Mouse (Mus musculus): ENCODE results near the gene Sh2b2. TPM values are rescaled to one million over a fixed set of nuclear protein-coding genes. Genes with fewer than 3 reads are reported as not detected.
A peak's percentile ranks its signal among the peaks of the same experiment; 100 is the strongest.

Gene Sh2b2
- polyA plus RNA-seq (2012; rRNA removed) = 18.8 and 30.3 TPM in 2 replicates

DNA sequence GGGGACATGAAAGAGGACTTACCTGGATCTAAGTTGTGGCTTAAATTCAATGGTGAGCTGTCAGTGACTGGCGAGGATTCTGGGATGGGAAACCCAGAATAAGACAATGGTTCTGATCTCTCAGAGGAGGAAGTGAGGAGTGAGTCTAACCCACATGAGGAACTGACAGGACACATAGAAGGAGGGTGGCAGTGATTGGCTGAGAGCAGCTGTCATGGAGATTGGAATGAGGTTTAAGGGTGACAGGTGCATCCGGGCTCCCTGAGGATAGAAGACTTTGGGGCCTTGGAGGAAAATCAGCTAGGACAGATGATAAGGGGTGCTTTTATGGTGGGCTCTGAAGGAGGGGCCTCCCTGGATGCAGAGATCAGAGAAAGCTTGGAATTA is at the start of gene Sh2b2:
Sh2b2 (minus strand) TSS at position 105 of the 387 bp plus-strand sequence.
- TF ChIP-seq CTCF (IDR thresholded peaks at IDR 0.05; ENCODE audit: extremely low read depth, insufficient read depth, insufficient read length, insufficient replicate concordance) (no peak), POLR2A (IDR thresholded peaks at IDR 0.05; ENCODE audit: low read depth, low read length) (no peak)
- H3K27me3 ChIP-seq (ENCODE audit: control insufficient read depth, insufficient read depth, low read length) = peaks cover 9% of the 10 kb centered on the region
- 19% methylated on average over 2 of the region's 2 CpGs for WGBS
- H3K36me3 ChIP-seq (ENCODE audit: control insufficient read depth, insufficient read depth, low read length) = peaks cover 4% of the 10 kb centered on the region
- peaks cover 28% of the 10 kb centered on the region for H3K4me1 ChIP-seq (ENCODE audit: control insufficient read depth, insufficient read depth, insufficient read length)
- no peak for DNase-seq (ENCODE audit: low read depth in 1 of 2, low spot score in 2 of 2)
- H3K27ac ChIP-seq (ENCODE audit: insufficient read depth, low read length) = peak within 1 kb of the TSS; percentile 70
- H3K4me3 ChIP-seq (ENCODE audit: extremely low read depth, insufficient read depth, insufficient read length) = peak within 1 kb of the TSS; percentile 84; the same call in 1 of the 2 replicates

DNA sequence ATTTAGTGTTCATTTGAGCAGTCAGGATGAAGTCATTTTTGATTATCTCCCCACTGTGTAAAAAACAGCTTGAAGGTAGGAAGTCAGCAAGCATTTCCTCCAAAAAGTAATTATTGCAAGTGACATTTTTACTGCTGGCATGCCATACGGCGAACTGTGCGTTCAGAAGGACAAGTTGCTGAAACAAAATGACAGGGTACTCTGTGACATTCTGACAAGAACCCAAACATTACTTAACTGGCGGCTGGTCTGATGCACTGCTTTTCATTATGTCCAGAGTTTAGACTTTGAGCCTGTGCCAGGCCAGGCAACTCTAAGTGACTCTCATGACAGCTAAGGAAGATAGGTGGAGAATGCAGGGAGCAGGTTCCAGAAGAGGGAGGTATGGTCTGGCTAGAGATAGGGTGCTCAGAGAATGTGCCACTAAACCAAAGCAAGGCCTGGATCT is 46.6 kb upstream of the Sh2b2 start:
- peaks cover 14% of the 10 kb centered on the region for H3K36me3 ChIP-seq (ENCODE audit: control insufficient read depth, insufficient read depth, low read length)
- H3K27ac ChIP-seq (ENCODE audit: insufficient read depth, low read length) = no peak overlapping the region
- 93% methylated on average over 4 of the region's 4 CpGs for WGBS
- no peaks in the 10 kb centered on the region for H3K27me3 ChIP-seq (ENCODE audit: control insufficient read depth, insufficient read depth, low read length)
- no peak overlapping the region for H3K4me3 ChIP-seq (ENCODE audit: extremely low read depth, insufficient read depth, insufficient read length)
- DNase-seq (ENCODE audit: low read depth in 1 of 2, low spot score in 2 of 2) = no peak
- H3K4me1 ChIP-seq (ENCODE audit: control insufficient read depth, insufficient read depth, insufficient read length) = no peaks in the 10 kb centered on the region
- TF ChIP-seq CTCF (IDR thresholded peaks at IDR 0.05; ENCODE audit: extremely low read depth, insufficient read depth, insufficient read length, insufficient replicate concordance) = no peak
- no peak for TF ChIP-seq POLR2A (IDR thresholded peaks at IDR 0.05; ENCODE audit: low read depth, low read length)

DNA sequence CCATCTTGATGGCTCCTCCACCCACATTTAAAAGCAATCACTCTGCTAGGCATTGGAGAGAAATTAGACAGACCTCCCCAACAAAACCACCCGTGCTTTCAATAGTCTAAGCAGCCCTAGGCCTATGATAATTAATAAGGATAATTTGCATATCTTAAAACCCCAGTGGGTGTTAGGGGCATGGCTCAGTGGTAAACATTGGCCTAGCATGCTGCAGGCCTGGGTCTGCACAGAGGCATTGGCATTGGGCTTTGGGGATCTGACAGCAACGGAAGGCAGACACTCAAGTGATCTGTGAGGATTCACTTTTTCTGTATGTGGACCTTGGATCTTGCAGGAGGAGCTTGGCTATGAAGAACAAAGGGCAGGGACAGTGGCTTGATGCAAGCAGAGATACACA is 46.0 kb upstream of the Sh2b2 start:
- Histone ChIP-seq H3K27me3 (ENCODE audit: control insufficient read depth, insufficient read depth, low read length) (no peaks in the 10 kb centered on the region), H3K4me3 (ENCODE audit: extremely low read depth, insufficient read depth, insufficient read length) (no peak overlapping the region), H3K36me3 (ENCODE audit: control insufficient read depth, insufficient read depth, low read length) (peaks cover 13% of the 10 kb centered on the region), H3K27ac (ENCODE audit: insufficient read depth, low read length) (no peak overlapping the region), H3K4me1 (ENCODE audit: control insufficient read depth, insufficient read depth, insufficient read length) (no peaks in the 10 kb centered on the region)
- 88% methylated on average over 2 of the region's 2 CpGs for WGBS
- no peak for DNase-seq (ENCODE audit: low read depth in 1 of 2, low spot score in 2 of 2)
- TF ChIP-seq POLR2A (IDR thresholded peaks at IDR 0.05; ENCODE audit: low read depth, low read length) = no peak
- no peak for TF ChIP-seq CTCF (IDR thresholded peaks at IDR 0.05; ENCODE audit: extremely low read depth, insufficient read depth, insufficient read length, insufficient replicate concordance)

DNA sequence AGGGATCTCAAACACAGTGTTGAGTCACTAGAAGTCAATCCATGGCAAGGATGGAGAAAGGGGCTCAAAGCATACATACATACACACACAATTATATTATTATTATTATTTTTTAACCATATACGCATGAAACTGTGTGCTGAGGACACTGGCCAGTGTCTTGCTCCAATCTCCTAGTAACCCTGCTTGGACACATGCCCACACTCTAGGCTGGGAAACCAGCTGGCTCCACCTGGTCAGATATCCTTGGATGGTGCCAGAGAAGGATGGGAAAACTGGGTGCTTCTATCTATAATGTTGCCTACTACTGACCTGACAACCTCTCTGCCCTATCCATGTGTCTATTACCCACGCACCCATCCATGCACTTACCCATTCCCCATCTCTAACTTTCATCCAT is 45.2 kb upstream of the Sh2b2 start:
- Histone ChIP-seq H3K4me3 (ENCODE audit: extremely low read depth, insufficient read depth, insufficient read length) (no peak overlapping the region), H3K27me3 (ENCODE audit: control insufficient read depth, insufficient read depth, low read length) (no peaks in the 10 kb centered on the region), H3K27ac (ENCODE audit: insufficient read depth, low read length) (no peak overlapping the region), H3K36me3 (ENCODE audit: control insufficient read depth, insufficient read depth, low read length) (peaks cover 12% of the 10 kb centered on the region), H3K4me1 (ENCODE audit: control insufficient read depth, insufficient read depth, insufficient read length) (no peaks in the 10 kb centered on the region)
- TF ChIP-seq CTCF (IDR thresholded peaks at IDR 0.05; ENCODE audit: extremely low read depth, insufficient read depth, insufficient read length, insufficient replicate concordance) = no peak
- no peak for DNase-seq (ENCODE audit: low read depth in 1 of 2, low spot score in 2 of 2)
- WGBS = 88% methylated on average over 2 of the region's 2 CpGs

DNA sequence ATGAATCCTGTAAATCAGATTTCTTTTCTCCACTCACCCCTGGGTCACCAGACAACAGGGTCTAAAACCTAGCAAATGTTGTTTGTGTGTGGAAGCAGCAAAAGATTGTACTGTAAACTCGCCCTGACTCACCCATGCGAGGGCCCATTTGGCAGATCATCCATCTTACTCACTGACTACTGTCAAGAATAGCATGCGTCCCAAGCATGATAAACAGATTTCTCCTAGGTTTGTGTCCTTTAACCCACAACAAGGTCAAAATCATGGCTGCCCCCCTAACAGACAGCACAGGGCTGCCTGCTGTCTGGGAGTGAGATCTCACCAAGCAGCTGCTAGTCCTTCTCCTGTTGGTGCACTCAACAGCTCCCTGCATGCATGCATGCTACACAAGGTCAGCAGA is 43.4 kb upstream of the Sh2b2 start:
- peaks cover 14% of the 10 kb centered on the region for H3K36me3 ChIP-seq (ENCODE audit: control insufficient read depth, insufficient read depth, low read length)
- no peak overlapping the region for H3K4me3 ChIP-seq (ENCODE audit: extremely low read depth, insufficient read depth, insufficient read length)
- TF ChIP-seq CTCF (IDR thresholded peaks at IDR 0.05; ENCODE audit: extremely low read depth, insufficient read depth, insufficient read length, insufficient replicate concordance) = no peak
- TF ChIP-seq POLR2A (IDR thresholded peaks at IDR 0.05; ENCODE audit: low read depth, low read length) = no peak
- H3K4me1 ChIP-seq (ENCODE audit: control insufficient read depth, insufficient read depth, insufficient read length) = no peaks in the 10 kb centered on the region
- DNase-seq (ENCODE audit: low read depth in 1 of 2, low spot score in 2 of 2) = no peak
- H3K27ac ChIP-seq (ENCODE audit: insufficient read depth, low read length) = no peak overlapping the region
- no peaks in the 10 kb centered on the region for H3K27me3 ChIP-seq (ENCODE audit: control insufficient read depth, insufficient read depth, low read length)
- WGBS = 93% methylated on average over 3 of the region's 3 CpGs

DNA sequence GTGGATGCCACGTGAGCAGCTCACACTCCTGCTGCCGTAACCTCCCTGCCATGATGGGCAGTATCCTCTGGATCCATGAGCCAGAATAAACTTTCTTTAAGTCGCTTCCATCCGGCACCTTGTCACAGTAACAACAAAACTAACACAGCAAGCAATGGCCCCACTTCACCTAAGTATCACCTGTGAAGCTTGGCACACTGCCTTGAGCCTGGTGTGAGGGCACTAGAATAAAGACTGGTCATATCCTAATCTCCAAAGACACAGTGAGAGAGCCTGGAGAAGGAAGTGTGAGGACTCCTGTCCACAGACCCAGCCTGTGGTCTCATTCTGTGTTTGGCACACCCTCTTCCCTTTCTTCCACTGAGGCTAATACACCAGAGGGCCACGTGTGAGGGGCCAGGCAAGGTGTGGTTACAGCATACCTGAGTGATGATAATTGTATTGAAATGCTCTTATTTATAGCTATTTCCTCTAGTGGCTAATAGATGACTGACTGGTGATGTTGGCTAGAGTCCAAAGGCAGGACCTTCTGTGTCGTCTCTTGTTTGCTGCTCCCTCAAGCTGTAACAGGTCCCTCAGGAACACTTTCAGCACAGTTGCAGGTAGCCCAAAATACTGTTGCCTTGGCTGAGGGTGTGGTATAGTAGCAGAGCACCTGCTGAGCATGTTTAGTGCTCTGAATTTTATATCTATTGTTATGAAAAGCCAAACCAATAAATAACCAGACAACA is 42.2 kb upstream of the Sh2b2 start:
- TF ChIP-seq CTCF (IDR thresholded peaks at IDR 0.05; ENCODE audit: extremely low read depth, insufficient read depth, insufficient read length, insufficient replicate concordance) = no peak
- TF ChIP-seq POLR2A (IDR thresholded peaks at IDR 0.05; ENCODE audit: low read depth, low read length) = no peak
- Histone ChIP-seq H3K36me3 (ENCODE audit: control insufficient read depth, insufficient read depth, low read length) (peaks cover 14% of the 10 kb centered on the region), H3K4me1 (ENCODE audit: control insufficient read depth, insufficient read depth, insufficient read length) (no peaks in the 10 kb centered on the region), H3K27me3 (ENCODE audit: control insufficient read depth, insufficient read depth, low read length) (no peaks in the 10 kb centered on the region), H3K27ac (ENCODE audit: insufficient read depth, low read length) (no peak overlapping the region), H3K4me3 (ENCODE audit: extremely low read depth, insufficient read depth, insufficient read length) (no peak overlapping the region)
- no peak for DNase-seq (ENCODE audit: low read depth in 1 of 2, low spot score in 2 of 2)
- 83% methylated on average over 6 of the region's 6 CpGs for WGBS

DNA sequence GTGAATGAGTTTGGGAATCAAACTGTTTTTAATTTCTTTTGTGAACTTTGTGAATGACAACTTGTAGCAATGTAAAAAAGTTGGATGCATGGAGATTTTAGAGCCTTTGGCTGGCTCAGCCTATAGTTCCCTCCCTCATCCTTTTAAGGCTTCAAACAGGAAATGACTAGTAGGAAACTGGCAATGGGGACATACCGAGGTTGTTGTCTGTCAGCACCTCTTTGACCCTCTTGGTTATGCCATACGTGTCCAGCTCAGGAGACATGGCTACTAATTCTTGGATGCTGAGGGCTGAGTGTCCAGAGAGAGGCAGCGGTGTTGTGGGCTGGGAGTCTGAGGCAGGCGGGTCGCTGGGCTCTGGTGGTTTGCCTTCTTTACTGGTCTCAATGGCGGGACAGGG is 40.2 kb upstream of the Sh2b2 start:
- Histone ChIP-seq H3K4me3 (ENCODE audit: extremely low read depth, insufficient read depth, insufficient read length) (no peak overlapping the region), H3K36me3 (ENCODE audit: control insufficient read depth, insufficient read depth, low read length) (peaks cover 12% of the 10 kb centered on the region), H3K27me3 (ENCODE audit: control insufficient read depth, insufficient read depth, low read length) (no peaks in the 10 kb centered on the region), H3K27ac (ENCODE audit: insufficient read depth, low read length) (no peak overlapping the region), H3K4me1 (ENCODE audit: control insufficient read depth, insufficient read depth, insufficient read length) (no peaks in the 10 kb centered on the region)
- TF ChIP-seq CTCF (IDR thresholded peaks at IDR 0.05; ENCODE audit: extremely low read depth, insufficient read depth, insufficient read length, insufficient replicate concordance) (no peak), POLR2A (IDR thresholded peaks at IDR 0.05; ENCODE audit: low read depth, low read length) (no peak)
- DNase-seq (ENCODE audit: low read depth in 1 of 2, low spot score in 2 of 2) = no peak
- WGBS = 82% methylated on average over 6 of the region's 6 CpGs

Data from spleen, adult 2 months (tissue).